Mouse (Mus musculus) kidney, postnatal 10 days (tissue): Measurements from ENCODE around the gene Spata6.

ENCODE experiments used
- DNase-seq: peaks from one replicate; pipeline ENCODE4 v3.0.0; 2021; ENCODE audit warnings: mixed read lengths

The Spata6 gene

GRCm38 (mm10) chr4:111852626-111853025 lies 132.8 kb downstream of the Spata6 start:
- no peak for DNase-seq

GRCm38 (mm10) chr4:111866701-111867100 lies 146.9 kb downstream of the Spata6 start:
- DNase-seq: no peak

- DNase-seq: no peak
Observed at GRCm38 (mm10) chr4:111867743-111868401, 148.1 kb downstream of the Spata6 start.
